Mouse (Mus musculus) hindbrain, embryonic 12.5 days (tissue): ENCODE measurements at regions not wholly inside any gene's neighbourhood (a gene's known extent, or its start where the extent isn't known, plus 50 kb on each side); places are given as distances from the start of the nearest gene placed in this dataset.

Experiments used
- ATAC-seq: fragments of 200-750 bp; cut with Nextera tagmentation; 2 replicates; pipeline ENCODE4 v1.8.0; 2017; ENCODE audit warnings: moderate TSS enrichment; ENCODE audit not compliant: low FRiP score
- H3K27ac ChIP-seq: fragments of 300-500 bp; sonication (generic); 2 replicates; pipeline ENCODE4 v1.5.1; 2016; ENCODE audit warnings: mild to moderate bottlenecking
- H3K27me3 ChIP-seq: fragments of 300-500 bp; sonication (generic); 2 replicates; pipeline ENCODE4 v1.6.1; 2016; ENCODE audit warnings: mild to moderate bottlenecking
- H3K36me3 ChIP-seq: fragments of 300-500 bp; sonication (generic); 2 replicates; pipeline ENCODE4 v1.6.1; 2016; ENCODE audit warnings: mild to moderate bottlenecking
- H3K4me1 ChIP-seq: fragments of 300-500 bp; sonication (generic); 2 replicates; pipeline ENCODE4 v1.6.1; 2016
- H3K4me2 ChIP-seq: fragments of 300-500 bp; sonication (generic); replicated peaks from 2 replicates; pipeline ENCODE4 v1.6.1; 2016; ENCODE audit warnings: mild to moderate bottlenecking
- H3K4me3 ChIP-seq: fragments of 300-500 bp; sonication (generic); 2 replicates; pipeline ENCODE4 v1.5.1; 2016; ENCODE audit warnings: mild to moderate bottlenecking
- H3K9ac ChIP-seq: fragments of 300-500 bp; sonication (generic); 2 replicates; pipeline ENCODE4 v1.6.1; 2016; ENCODE audit warnings: mild to moderate bottlenecking, moderate library complexity
- H3K9me3 ChIP-seq: fragments of 300-500 bp; sonication (generic); replicated peaks from 2 replicates; pipeline ENCODE4 v1.6.1; 2016; ENCODE audit warnings: mild to moderate bottlenecking
- WGBS: fragments of 180-500 bp; shearing (Covaris S2); methylation state at CpG from one replicate; pipeline ENCODE4 v1.1.7; 2016; 5-methylcytosine and 5-hydroxymethylcytosine counted together

GRCm38 (mm10) chr3:43700711-43701110 is 1677.5 kb upstream of the Pcdh10 start:
- ATAC-seq: no peak

GRCm38 (mm10) chr3:43719768-43720383 is 1658.3 kb upstream of the Pcdh10 start:
- peak; percentile 69 for ATAC-seq
- Histone ChIP-seq H3K9ac (no peak overlapping the region), H3K9me3 (no peaks in the 10 kb centered on the region), H3K27me3 (no peaks in the 10 kb centered on the region), H3K27ac (no peak overlapping the region; the same call in 1 of the 2 replicates), H3K4me1 (no peaks in the 10 kb centered on the region), H3K4me3 (no peak overlapping the region), H3K4me2 (no peak overlapping the region), H3K36me3 (no peaks in the 10 kb centered on the region)

More at GRCm38 (mm10) chr3:43700711-43701110, 1677.5 kb upstream of the Pcdh10 start:
- Histone ChIP-seq H3K4me2 (no peak overlapping the region), H3K27me3 (no peaks in the 10 kb centered on the region), H3K4me1 (no peaks in the 10 kb centered on the region), H3K4me3 (no peak overlapping the region), H3K36me3 (no peaks in the 10 kb centered on the region), H3K9ac (no peak overlapping the region), H3K9me3 (no peaks in the 10 kb centered on the region), H3K27ac (no peak overlapping the region)
- WGBS: 86% methylated on average over 1 of the region's 1 CpGs
